Mouse (Mus musculus) C2C12 (cell line): ENCODE results near the gene Esm1.
"Not testable (repeated sequence)": the region's sequence is repeated elsewhere in the genome, so short reads cannot be mapped to it uniquely, and the experiment has no call there.

Source experiments
- CEBPB ChIP-seq: IDR thresholded peaks from one replicate; pipeline ENCODE4 v1.6.1; 2011; ENCODE audit warnings: low read depth, mild to moderate bottlenecking, control low read depth, moderate library complexity
- CTCF ChIP-seq: IDR thresholded peaks from one replicate; pipeline ENCODE4 v1.5.1; 2011; ENCODE audit not compliant: control insufficient read depth, insufficient read depth, insufficient read length
- FOSL1 ChIP-seq: IDR thresholded peaks from one replicate; pipeline ENCODE4 v1.8.0; 2011; ENCODE audit warnings: mild to moderate bottlenecking, low read length; ENCODE audit not compliant: poor library complexity, insufficient read depth, severe bottlenecking
- MAX ChIP-seq: IDR thresholded peaks from one replicate; pipeline ENCODE4 v1.6.1; 2011; ENCODE audit warnings: mild to moderate bottlenecking, control low read depth

DNA sequence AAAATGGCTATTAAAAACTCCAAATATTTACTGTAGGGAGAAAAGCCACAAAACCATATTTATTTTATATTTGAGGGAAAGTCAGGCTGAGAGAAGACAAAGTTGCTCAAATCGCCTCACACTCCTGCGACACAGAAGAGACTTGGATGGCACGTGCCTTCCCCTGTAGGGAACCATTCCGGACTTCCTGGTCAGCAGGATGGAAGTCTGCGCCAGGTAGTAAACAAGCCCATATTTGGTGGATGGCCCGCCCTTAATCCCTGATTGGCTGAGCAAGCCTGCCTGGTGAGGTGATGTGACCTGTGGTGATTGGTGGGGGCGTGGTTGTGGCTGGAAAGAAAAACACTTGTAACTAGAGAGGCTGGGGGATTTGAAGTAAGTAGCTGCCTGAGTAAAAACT lies 43.1 kb downstream of the Esm1 start:
- not testable (repeated sequence) for TF ChIP-seq CTCF, CEBPB, MAX, FOSL1
